Mouse (Mus musculus) heart, postnatal 14 days (tissue): ENCODE data around the gene Trim2. TPM values are rescaled to one million over a fixed set of nuclear protein-coding genes. Genes with fewer than 3 reads are reported as not detected.

Experiments
- DNase-seq, 2 experiments: peaks; one replicate each; pipeline ENCODE4 v3.0.0; 2021 to 2022
- intact Hi-C: fragments of 180-260 bp; cut with DNase I; formaldehyde crosslinking; loops from one replicate; pipeline ENCODE4 v1.15.1; 2025
- long read RNA-seq, 2 experiments: library from polyadenylated mRNA; stranded (forward); transcript quantifications; one replicate each; pipeline ENCODE4 v2.0.0; 2021
- total RNA-seq, 2 experiments: library from RNA; stranded (reverse); gene quantifications; 2 replicates each; pipeline ENCODE4 v1.2.3; 2021

Gene Trim2
- 1 to 10 TPM; 6.9 to 8.5 TPM for total RNA-seq
- long read RNA-seq, experiment 1, partial matches to known transcripts = 1 of 3 reads
- long read RNA-seq, experiment 1, other reads (novel, unspliced or antisense) = 2 of 3 reads
- long read RNA-seq, experiment 2, full-length matches to known transcripts = 4 of 9 reads
- long read RNA-seq, experiment 2, partial matches to known transcripts = 5 of 9 reads
- long read RNA-seq, experiment 2, other reads (novel, unspliced or antisense) = 0 of 9 reads

GRCm38 (mm10) chr3:84306777-84307176 lies at the start of gene Trim2:
Gene Trim2 (minus strand): TSS chr3:84306877.
- intact Hi-C loops = no loop called here

GRCm38 (mm10) chr3:84355930-84356689 lies 49.4 kb upstream of the Trim2 start:
- peak; percentile 75 to 85 for DNase-seq
- intact Hi-C loops = loop anchor here (5.0 kb wide), 1 partner anchor 91 kb away; no protein-coding TSS in a partner anchor

More at GRCm38 (mm10) chr3:84306777-84307176, at the start of gene Trim2:
- DNase-seq = no peak

GRCm38 (mm10) chr3:84352353-84353034 lies 45.8 kb upstream of the Trim2 start:
- DNase-seq = peak; percentile 80 to 89

GRCm38 (mm10) chr3:84350311-84350710 lies 43.6 kb upstream of the Trim2 start:
- intact Hi-C loops = no loop called here
- no peak for DNase-seq

More at GRCm38 (mm10) chr3:84352353-84353034, 45.8 kb upstream of the Trim2 start:
- intact Hi-C loops = loop anchor here (1.0 kb wide), 2 partner anchors 129 to 190 kb away; no protein-coding TSS in a partner anchor

GRCm38 (mm10) chr3:84349771-84350170 lies 43.1 kb upstream of the Trim2 start:
- DNase-seq = no peak
- intact Hi-C loops = loop anchor here (10.0 kb wide), 1 partner anchor 555 kb away; no protein-coding TSS in a partner anchor

- DNase-seq = no peak
- intact Hi-C loops = loop anchor here (10.0 kb wide), 1 partner anchor 557 kb away; no protein-coding TSS in a partner anchor
Measured at GRCm38 (mm10) chr3:84347426-84347825, 40.7 kb upstream of the Trim2 start.

GRCm38 (mm10) chr3:84346456-84347150 lies 39.9 kb upstream of the Trim2 start:
- DNase-seq = no peak
- intact Hi-C loops = loop anchor here (10.0 kb wide), 1 partner anchor 558 kb away; no protein-coding TSS in a partner anchor

- intact Hi-C loops = loop anchor here (2.0 to 10.0 kb wide), 2 partner anchors 197 to 559 kb away; no protein-coding TSS in a partner anchor
- peak in 1 of 2 experiments; percentile 42 for DNase-seq
Measured at GRCm38 (mm10) chr3:84345646-84345980, 38.9 kb upstream of the Trim2 start.

- intact Hi-C loops = loop anchor here (2.0 to 10.0 kb wide), 2 partner anchors 198 to 560 kb away; no protein-coding TSS in a partner anchor
- DNase-seq = peak; percentile 86 to 89
Measured at GRCm38 (mm10) chr3:84344725-84345645, 38.3 kb upstream of the Trim2 start.

GRCm38 (mm10) chr3:84343101-84343500 lies 36.4 kb upstream of the Trim2 start:
- DNase-seq = no peak
- intact Hi-C loops = loop anchor here (10.0 kb wide), 1 partner anchor 562 kb away; no protein-coding TSS in a partner anchor

GRCm38 (mm10) chr3:84341811-84342210 lies 35.1 kb upstream of the Trim2 start:
- intact Hi-C loops = loop anchor here (10.0 kb wide), 1 partner anchor 563 kb away; no protein-coding TSS in a partner anchor
- no peak for DNase-seq

GRCm38 (mm10) chr3:84337585-84337984 lies 30.9 kb upstream of the Trim2 start:
- intact Hi-C loops = no loop called here
- DNase-seq = no peak

- intact Hi-C loops = no loop called here
- DNase-seq = no peak
Measured at GRCm38 (mm10) chr3:84336342-84336741, 29.7 kb upstream of the Trim2 start.

- DNase-seq = no peak
- intact Hi-C loops = no loop called here
Measured at GRCm38 (mm10) chr3:84335421-84336073, 28.9 kb upstream of the Trim2 start.

GRCm38 (mm10) chr3:84334771-84335420 lies 28.2 kb upstream of the Trim2 start:
- intact Hi-C loops = no loop called here
- no peak for DNase-seq

- intact Hi-C loops = no loop called here
- DNase-seq = peak; percentile 65 to 71
Measured at GRCm38 (mm10) chr3:84333400-84334349, 27.0 kb upstream of the Trim2 start.

GRCm38 (mm10) chr3:84330210-84330609 lies 23.5 kb upstream of the Trim2 start:
- no peak for DNase-seq
- intact Hi-C loops = no loop called here
